Mouse (Mus musculus): ENCODE results near the gene Hist1h2bq. TPM values are rescaled to one million over a fixed set of nuclear protein-coding genes. Genes with fewer than 3 reads are reported as not detected.
"Not testable (repeated sequence)": the region's sequence is repeated elsewhere in the genome, so short reads cannot be mapped to it uniquely, and the experiment has no call there.

Hist1h2bq gene
- total and polyA plus RNA-seq, 3 experiments, result 4.3 to 2,257 (median 32.4) TPM

GRCm38 (mm10) chr13:21787760-21788593 is 22.0 kb downstream of the Hist1h2bq start (continued):
- peak; percentile 93 for TF ChIP-seq CHD1 (IDR thresholded peaks at IDR 0.05; ENCODE audit: low read depth, low read length)
- TF ChIP-seq MAZ (IDR thresholded peaks at IDR 0.05; ENCODE audit: low read depth, low read length), result no peak
- no peak for TF ChIP-seq EP300 (IDR thresholded peaks at IDR 0.05; ENCODE audit: low read length)

- H3K9me3 ChIP-seq (replicated peaks; ENCODE audit: low read length); dilution Hi-C loops (cut with MboI; ENCODE audit: extremely low pct_ligation_motif_present, extremely low pct_unique_long_range_greater_than_20kb, low sequenced_read_pairs); H3K27me3 ChIP-seq (replicated peaks); H3K36me3 ChIP-seq (replicated peaks in 1 of 2; ENCODE audit: control insufficient read depth in 1 of 2, insufficient read depth in 1 of 2, low read length in 1 of 2); H3K79me2 ChIP-seq (replicated peaks; ENCODE audit: control insufficient read depth, extremely low read depth, insufficient read depth, poor library complexity, severe bottlenecking); in situ Hi-C loops (cut with MboI; ENCODE audit: low pct_ligation_motif_present, low pct_unique_long_range_greater_than_20kb, low sequenced_read_pairs): not testable (repeated sequence)
- Histone ChIP-seq H3K27ac (ENCODE audit: insufficient read depth, low read depth) (peak within 1 kb of the TSS; percentile 92), H3K4me1 (ENCODE audit: control insufficient read depth in 1 of 2, insufficient read depth in 2 of 2) (peaks cover 0 to 32% of the 10 kb centered on the region in 2 experiments; a peak in 3 of 4 replicates), H3K4me3 (replicated peaks in 1 of 3; ENCODE audit: low read depth in 2 of 3, low read length in 2 of 3, poor library complexity in 1 of 3) (peak within 1 kb of the TSS; percentile 2 to 57 (median 37)), H3K4me2 (ENCODE audit: insufficient read depth, low read depth, poor library complexity, severe bottlenecking) (peak within 1 kb of the TSS; percentile 88), H3K9ac (ENCODE audit: insufficient read depth, low read depth) (peak within 1 kb of the TSS; percentile 78)
- TF ChIP-seq HCFC1 (IDR thresholded peaks at IDR 0.05; ENCODE audit: low read depth, low read length), result peak; percentile 50; the same call in 1 of the 2 replicates
- peak; percentile 68 for TF ChIP-seq NRF1 (IDR thresholded peaks at IDR 0.05; ENCODE audit: low read depth, low read length)
- peak; percentile 58 for TF ChIP-seq MAX (IDR thresholded peaks at IDR 0.05; ENCODE audit: low read length)
- TF ChIP-seq POLR2A (IDR thresholded peaks at IDR 0.05; ENCODE audit: low read depth, low read length), result peak; percentile 87
- TF ChIP-seq CHD2 (IDR thresholded peaks at IDR 0.05; ENCODE audit: low read length), result peak; percentile 91
- TF ChIP-seq POLR2AphosphoS2 (IDR thresholded peaks at IDR 0.05; ENCODE audit: low read depth, low read length), result peak; percentile 3; the same call in 1 of the 2 replicates
- peak; percentile 89; the same call in 1 of the 2 replicates for TF ChIP-seq CHD1 (IDR thresholded peaks at IDR 0.05; ENCODE audit: low read depth, low read length)
- TF ChIP-seq MXI1 (IDR thresholded peaks at IDR 0.05; ENCODE audit: low read depth, low read length), result peak; percentile 15; the same call in 1 of the 2 replicates
- peak; percentile 94 for TF ChIP-seq E2F4 (IDR thresholded peaks at IDR 0.05; ENCODE audit: insufficient replicate concordance, low read depth, low read length)
- TF ChIP-seq UBTF (IDR thresholded peaks at IDR 0.05; ENCODE audit: low read depth, low read length), result 0 out of 2 replicates have a peak, but pooled peaks have one; percentile 64
- TF ChIP-seq TBP (conservative IDR thresholded peaks at IDR 0.05; ENCODE audit: low read depth, low read length), result peak; percentile 99
- peak; percentile 33; the same call in 1 of the 2 replicates for TF ChIP-seq MYC (IDR thresholded peaks at IDR 0.05; ENCODE audit: low read depth, low read length)
- TF ChIP-seq NELFE (IDR thresholded peaks at IDR 0.05; ENCODE audit: low read depth, low read length), result peak; percentile 49
- DNase-seq (ENCODE audit: extremely low read depth), result peak; percentile 97
Observed at GRCm38 (mm10) chr13:21786899-21787629, 22.9 kb downstream of the Hist1h2bq start, which contains the start of the genes Hist1h2an and Hist1h2bp. Gene Hist1h2an (minus strand): TSS chr13:21787218. Gene Hist1h2bp (plus strand): TSS chr13:21787461.
